Mouse (Mus musculus): ENCODE measurements at regions not wholly inside any gene's neighbourhood (a gene's known extent, or its start where the extent isn't known, plus 50 kb on each side); places are given as distances from the start of the nearest gene placed in this dataset.

- TF ChIP-seq CTCF (IDR thresholded peaks at IDR 0.05; ENCODE audit: control insufficient read depth, insufficient read depth, low read length): no peak
- no peak for TF ChIP-seq POLR2A (IDR thresholded peaks at IDR 0.05; ENCODE audit: borderline replicate concordance, control insufficient read depth, low read depth, low read length)
Measured at GRCm38 (mm10) chr15:61770721-61771542, 848.1 kb upstream of the A1bg start.
